Mouse (Mus musculus): Measurements from ENCODE around the gene Rab31.

DNA sequence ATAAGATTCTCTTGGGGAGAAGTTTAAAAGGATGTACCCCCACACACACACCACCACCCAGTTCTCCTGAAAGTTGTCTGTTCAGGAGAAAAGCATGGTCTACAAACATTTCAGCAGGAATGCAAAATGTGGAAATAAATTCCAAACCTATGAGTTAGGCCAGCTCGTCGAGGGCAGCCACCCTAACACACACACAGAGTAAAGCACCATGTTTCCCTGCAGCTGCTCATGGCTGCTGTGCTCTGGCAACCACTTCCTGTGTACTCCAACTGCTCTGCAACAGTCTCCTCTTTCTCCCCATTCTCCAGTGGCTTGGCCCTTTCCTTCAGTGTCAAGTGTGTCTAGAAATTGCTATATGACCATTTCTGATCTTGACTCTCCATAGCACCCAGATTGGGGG lies 114.1 kb downstream of the Rab31 start:
- TF ChIP-seq CTCF (IDR thresholded peaks at IDR 0.05; ENCODE audit: borderline replicate concordance, control insufficient read depth, extremely low read depth, insufficient read depth, low read length, poor library complexity), result no peak
- no peak for TF ChIP-seq POLR2A (IDR thresholded peaks at IDR 0.05; ENCODE audit: control insufficient read depth, extremely low read depth, insufficient read depth, low read length, poor library complexity)

Measured in thymus, adult 2 months (tissue).